Mouse (Mus musculus) midbrain, embryonic 16.5 days (tissue): ENCODE data around the gene Cdkl3. TPM values are rescaled to one million over a fixed set of nuclear protein-coding genes. Genes with fewer than 3 reads are reported as not detected.

ENCODE experiments used
- ATAC-seq: fragments of 200-750 bp; cut with Nextera tagmentation; 2 replicates; pipeline ENCODE4 v1.8.0; 2017; ENCODE audit warnings: moderate TSS enrichment
- H3K27ac ChIP-seq: fragments of 300-500 bp; sonication (generic); 2 replicates; pipeline ENCODE4 v1.5.1; 2014; ENCODE audit warnings: mild to moderate bottlenecking, low read length, mixed read lengths
- H3K27me3 ChIP-seq: fragments of 300-500 bp; sonication (generic); 2 replicates; pipeline ENCODE4 v1.6.1; 2014; ENCODE audit warnings: low read depth, low read length, mixed read lengths; ENCODE audit not compliant: control insufficient read depth, insufficient read depth
- H3K36me3 ChIP-seq: fragments of 300-500 bp; sonication (generic); 2 replicates; pipeline ENCODE4 v1.6.1; 2014; ENCODE audit warnings: mild to moderate bottlenecking, low read length, moderate library complexity, mixed read lengths; ENCODE audit not compliant: control insufficient read depth, insufficient read depth
- H3K4me1 ChIP-seq: fragments of 300-500 bp; sonication (generic); 2 replicates; pipeline ENCODE4 v1.6.1; 2014; ENCODE audit warnings: mild to moderate bottlenecking, low read length, mixed read lengths; ENCODE audit not compliant: control insufficient read depth, insufficient read depth
- H3K4me2 ChIP-seq: fragments of 300-500 bp; sonication (generic); 2 replicates; pipeline ENCODE4 v1.6.1; 2014; ENCODE audit warnings: mild to moderate bottlenecking, low read length, mixed read lengths
- H3K4me3 ChIP-seq: fragments of 300-500 bp; sonication (generic); 2 replicates; pipeline ENCODE4 v1.5.1; 2014; ENCODE audit warnings: low read depth, mild to moderate bottlenecking, low read length, moderate library complexity, mixed read lengths
- H3K9ac ChIP-seq: fragments of 300-500 bp; sonication (generic); 2 replicates; pipeline ENCODE4 v1.6.1; 2014; ENCODE audit warnings: low read depth, low read length, mixed read lengths
- H3K9me3 ChIP-seq: fragments of 300-500 bp; sonication (generic); replicated peaks from 2 replicates; pipeline ENCODE4 v1.6.1; 2014; ENCODE audit warnings: mild to moderate bottlenecking, low read length, mixed read lengths; ENCODE audit not compliant: control insufficient read depth, poor library complexity, severe bottlenecking
- WGBS: fragments of 180-500 bp; shearing (Covaris S2); extraction: QIAGEN DNeasy Blood & Tissue Kit; methylation state at CpG from one replicate; pipeline ENCODE4 v1.1.7; 2014; 5-methylcytosine and 5-hydroxymethylcytosine counted together
- polyA plus RNA-seq: library from polyadenylated mRNA; unstranded; fragments of >200 nt; fragmentation: Nextera tagmentation; extraction: Ambion mirVana; gene quantifications from 2 replicates; pipeline ENCODE4 v1.2.1, GENCODE M21; 2015

The Cdkl3 gene
- polyA plus RNA-seq, 1 experiment from 2014 or later: 34.4 TPM

DNA sequence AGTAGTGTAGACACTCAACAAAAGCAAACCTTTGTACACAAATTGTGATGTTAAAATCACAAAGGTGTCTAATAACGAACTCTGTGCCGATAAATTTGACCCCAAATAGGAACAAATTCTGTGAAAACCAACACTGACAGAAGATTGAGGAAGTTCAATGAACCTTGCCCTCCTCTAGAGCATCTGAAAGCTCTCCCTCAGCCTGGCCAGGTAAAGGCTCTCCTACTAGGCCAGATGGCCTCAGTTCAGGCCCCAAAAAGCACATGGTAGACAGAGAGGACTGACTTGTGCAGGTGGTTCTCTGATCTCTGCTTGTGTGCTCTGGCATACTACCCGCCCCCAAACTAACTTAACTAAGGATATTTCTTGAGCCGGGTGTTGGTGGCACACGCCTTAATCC lies 58.4 kb downstream of the Cdkl3 start:
- Histone ChIP-seq H3K9ac (no peak overlapping the region), H3K36me3 (no peaks in the 10 kb centered on the region), H3K27me3 (no peaks in the 10 kb centered on the region), H3K4me3 (no peak overlapping the region), H3K4me1 (no peaks in the 10 kb centered on the region), H3K9me3 (no peaks in the 10 kb centered on the region), H3K27ac (no peak overlapping the region), H3K4me2 (no peak overlapping the region)
- ATAC-seq: no peak
- 97% methylated on average over 5 of the region's 5 CpGs for WGBS

DNA sequence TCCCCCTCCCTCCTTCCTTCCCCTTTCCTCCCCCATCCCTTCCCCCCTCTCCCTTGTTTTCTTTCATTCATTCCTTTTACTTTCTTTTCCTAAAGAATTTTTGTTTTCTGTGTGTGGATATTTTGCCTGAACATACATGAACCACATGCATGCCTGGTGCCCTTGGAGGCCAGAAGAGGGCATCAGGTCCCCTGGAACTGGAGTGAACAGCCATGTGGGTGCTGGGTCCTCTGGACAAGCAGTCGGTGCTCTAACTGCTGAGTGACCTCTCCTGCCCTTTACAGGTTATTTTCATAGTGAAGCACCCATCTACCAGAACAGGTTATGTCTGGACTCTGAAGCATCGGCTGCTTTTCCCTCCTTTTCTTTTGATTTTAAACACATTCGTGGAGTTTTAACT lies 60.4 kb downstream of the Cdkl3 start:
- Histone ChIP-seq H3K27me3 (no peaks in the 10 kb centered on the region), H3K9ac (no peak overlapping the region), H3K36me3 (no peaks in the 10 kb centered on the region), H3K4me3 (no peak overlapping the region), H3K4me1 (no peaks in the 10 kb centered on the region), H3K27ac (no peak overlapping the region), H3K4me2 (no peak overlapping the region), H3K9me3 (no peaks in the 10 kb centered on the region)
- 54% methylated on average over 3 of the region's 3 CpGs for WGBS
- no peak for ATAC-seq

GRCm38 (mm10) chr11:52065841-52066240 lies 61.8 kb downstream of the Cdkl3 start:
- Histone ChIP-seq H3K4me1 (no peaks in the 10 kb centered on the region), H3K9me3 (no peaks in the 10 kb centered on the region), H3K4me2 (no peak overlapping the region), H3K27ac (no peak overlapping the region), H3K27me3 (no peaks in the 10 kb centered on the region), H3K4me3 (no peak overlapping the region), H3K36me3 (no peaks in the 10 kb centered on the region), H3K9ac (no peak overlapping the region)
- 12% methylated on average over 5 of the region's 5 CpGs for WGBS
- no peak for ATAC-seq

GRCm38 (mm10) chr11:52071768-52072167 lies 67.7 kb downstream of the Cdkl3 start:
- H3K4me2 ChIP-seq: no peak overlapping the region
- ATAC-seq: no peak
- H3K27me3 ChIP-seq: no peaks in the 10 kb centered on the region
- no peaks in the 10 kb centered on the region for H3K4me1 ChIP-seq
- no peaks in the 10 kb centered on the region for H3K36me3 ChIP-seq
- WGBS: 89% methylated on average over 10 of the region's 10 CpGs
- H3K4me3 ChIP-seq: no peak overlapping the region
- no peak overlapping the region for H3K27ac ChIP-seq
- H3K9me3 ChIP-seq: no peaks in the 10 kb centered on the region
- no peak overlapping the region for H3K9ac ChIP-seq

DNA sequence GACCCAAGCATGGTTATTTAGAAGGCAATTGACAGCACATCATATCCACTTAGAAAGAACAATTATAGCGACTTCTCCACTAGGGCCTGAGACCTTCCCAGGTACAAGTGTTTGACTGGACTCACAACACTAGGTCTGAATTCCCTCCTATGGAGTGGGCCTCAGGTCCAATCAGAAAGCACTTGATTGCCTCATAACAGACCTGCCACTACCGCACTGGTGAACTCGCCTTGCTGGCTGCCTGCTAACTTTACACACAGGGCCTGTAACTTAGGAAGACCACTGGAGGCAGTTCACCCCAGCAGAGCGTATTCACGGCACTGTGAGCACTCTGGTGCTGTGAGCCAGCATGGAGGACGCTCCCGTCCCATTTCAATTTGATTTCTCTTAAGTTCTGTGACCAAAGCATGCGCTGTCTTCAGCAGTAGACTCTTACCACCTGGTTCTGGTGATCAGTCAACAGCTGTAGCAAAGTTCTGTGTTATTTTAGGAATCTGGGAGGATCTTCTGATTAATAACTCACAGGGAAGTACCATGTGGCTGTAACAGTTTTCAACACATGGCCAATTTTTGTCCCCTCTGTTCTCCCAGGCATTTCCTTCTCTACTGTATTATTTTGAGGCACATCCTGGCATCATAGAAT lies 69.6 kb downstream of the Cdkl3 start:
- H3K27ac ChIP-seq: no peak overlapping the region
- H3K4me3 ChIP-seq: no peak overlapping the region
- no peaks in the 10 kb centered on the region for H3K36me3 ChIP-seq
- H3K27me3 ChIP-seq: no peaks in the 10 kb centered on the region
- 82% methylated on average over 8 of the region's 8 CpGs for WGBS
- no peaks in the 10 kb centered on the region for H3K9me3 ChIP-seq
- no peak overlapping the region for H3K4me2 ChIP-seq
- no peak overlapping the region for H3K9ac ChIP-seq
- no peaks in the 10 kb centered on the region for H3K4me1 ChIP-seq
- ATAC-seq: no peak

- no peak for ATAC-seq
- Histone ChIP-seq H3K9me3 (no peaks in the 10 kb centered on the region), H3K4me2 (no peak overlapping the region), H3K27ac (no peak overlapping the region), H3K27me3 (no peaks in the 10 kb centered on the region), H3K4me3 (no peak overlapping the region), H3K36me3 (no peaks in the 10 kb centered on the region), H3K9ac (no peak overlapping the region), H3K4me1 (no peaks in the 10 kb centered on the region)
- 80% methylated on average over 14 of the region's 14 CpGs for WGBS
Measured at GRCm38 (mm10) chr11:52074626-52075470, 70.8 kb downstream of the Cdkl3 start.

GRCm38 (mm10) chr11:52075794-52076633 lies 72.0 kb downstream of the Cdkl3 start:
- no peak overlapping the region for H3K4me2 ChIP-seq
- no peaks in the 10 kb centered on the region for H3K36me3 ChIP-seq
- no peak overlapping the region for H3K9ac ChIP-seq
- H3K27me3 ChIP-seq: no peaks in the 10 kb centered on the region
- no peak overlapping the region for H3K4me3 ChIP-seq
- H3K9me3 ChIP-seq: no peaks in the 10 kb centered on the region
- H3K27ac ChIP-seq: no peak overlapping the region
- no peaks in the 10 kb centered on the region for H3K4me1 ChIP-seq
- no peak for ATAC-seq
- 80% methylated on average over 19 of the region's 19 CpGs for WGBS

- Histone ChIP-seq H3K36me3 (no peaks in the 10 kb centered on the region), H3K4me3 (no peak overlapping the region), H3K9ac (no peak overlapping the region), H3K27me3 (no peaks in the 10 kb centered on the region), H3K9me3 (no peaks in the 10 kb centered on the region), H3K27ac (no peak overlapping the region), H3K4me1 (no peaks in the 10 kb centered on the region), H3K4me2 (no peak overlapping the region)
- WGBS: 90% methylated on average over 6 of the region's 6 CpGs
- ATAC-seq: no peak
Measured at GRCm38 (mm10) chr11:52076742-52077352, 72.8 kb downstream of the Cdkl3 start.
